Mouse (Mus musculus) cerebellum, adult (tissue): Measurements from ENCODE around the gene Gm37419.
A peak's percentile ranks its signal among the peaks of the same experiment; 100 is the strongest.

Source experiments
- ATAC-seq: cut with Nextera tagmentation; 2 replicates; pipeline ENCODE4 v1.9.2; 2017; ENCODE audit warnings: mild to moderate bottlenecking, moderate library complexity, mixed read lengths; ENCODE audit not compliant: insufficient number of reproducible peaks, low FRiP score, low TSS enrichment

Gm37419 gene

DNA sequence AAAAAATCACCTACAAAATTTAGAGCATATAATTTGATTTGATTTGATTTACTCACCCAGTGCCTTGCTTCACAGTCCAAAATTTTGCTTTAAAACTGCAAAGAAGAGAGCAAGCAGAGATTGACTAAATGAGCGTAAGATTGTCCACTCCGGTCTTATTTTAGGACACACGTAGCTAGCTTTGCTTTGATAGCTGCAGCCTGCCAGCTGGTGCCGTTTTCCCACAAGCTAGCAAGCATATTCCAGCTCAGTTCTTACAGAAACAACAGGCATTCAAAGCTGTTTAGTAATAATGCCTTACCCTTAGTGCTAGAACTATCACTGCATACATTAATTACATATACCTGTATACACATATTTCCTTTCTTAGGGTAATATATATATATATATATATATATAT, 9.8 kb upstream of the Gm37419 start:
- no peak for ATAC-seq

DNA sequence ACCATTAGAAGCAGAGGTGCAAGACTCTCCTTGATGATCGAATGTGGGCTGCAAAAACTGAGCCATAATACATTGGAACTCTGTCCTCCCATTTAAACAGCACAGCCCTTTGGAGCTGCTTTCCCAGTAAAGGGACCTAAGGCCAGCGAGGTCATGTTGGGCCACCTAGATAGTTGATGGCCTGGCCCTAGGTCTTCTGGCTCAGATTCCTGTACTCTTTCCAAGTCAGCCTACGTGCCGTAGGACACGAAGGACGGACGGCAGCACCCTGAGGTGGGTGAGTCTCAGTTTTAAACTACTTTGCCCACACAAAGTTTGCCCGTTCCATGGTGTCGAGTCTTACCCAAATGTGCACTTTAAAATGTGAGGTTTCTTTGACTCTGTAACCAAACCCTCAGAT, 8.8 kb upstream of the Gm37419 start:
- ATAC-seq = no peak

- ATAC-seq = no peak
Measured at GRCm38 (mm10) chr16:23980201-23980870, 7.9 kb upstream of the Gm37419 start.

- no peak for ATAC-seq
Measured at GRCm38 (mm10) chr16:23980991-23981720, 7.1 kb upstream of the Gm37419 start.

- ATAC-seq = peak; percentile 67
Measured at GRCm38 (mm10) chr16:23981925-23982851, 6.1 kb upstream of the Gm37419 start.

DNA sequence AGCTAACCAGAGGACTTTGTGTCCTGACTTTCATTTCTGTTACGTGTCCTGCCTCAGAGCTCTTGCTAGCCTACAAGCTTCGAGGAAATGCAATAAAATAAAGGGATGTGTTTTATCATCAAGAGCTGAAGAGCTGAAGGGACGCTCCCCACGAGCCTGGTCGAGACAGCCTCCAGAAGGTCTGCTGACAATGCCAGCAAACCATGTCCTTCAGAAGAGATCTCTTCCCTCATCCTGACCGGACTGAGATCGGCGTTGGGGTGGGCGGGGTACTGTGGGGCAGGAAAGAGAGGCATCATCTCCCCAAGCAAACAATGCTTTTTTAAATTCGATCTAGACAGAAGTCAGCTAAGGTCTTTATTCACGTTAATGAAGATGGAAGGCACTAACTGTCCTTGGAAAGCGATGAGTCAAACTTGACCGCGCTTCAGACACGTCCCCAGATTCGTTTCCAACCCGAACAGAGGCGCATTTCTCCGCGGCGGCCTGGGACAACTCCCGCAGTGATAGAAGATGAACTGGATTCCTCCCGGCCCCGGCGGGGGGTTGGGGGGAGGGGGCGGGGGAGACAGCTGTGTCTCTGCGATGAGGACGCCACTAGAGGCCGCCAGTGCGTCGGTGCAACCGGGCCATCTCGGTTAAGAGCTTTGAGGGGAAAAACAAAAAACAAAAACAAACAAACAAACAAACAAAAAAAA, 5.2 kb upstream of the Gm37419 start:
- no peak for ATAC-seq

GRCm38 (mm10) chr16:23984183-23984582, 4.1 kb upstream of the Gm37419 start:
- ATAC-seq = peak; percentile 38

DNA sequence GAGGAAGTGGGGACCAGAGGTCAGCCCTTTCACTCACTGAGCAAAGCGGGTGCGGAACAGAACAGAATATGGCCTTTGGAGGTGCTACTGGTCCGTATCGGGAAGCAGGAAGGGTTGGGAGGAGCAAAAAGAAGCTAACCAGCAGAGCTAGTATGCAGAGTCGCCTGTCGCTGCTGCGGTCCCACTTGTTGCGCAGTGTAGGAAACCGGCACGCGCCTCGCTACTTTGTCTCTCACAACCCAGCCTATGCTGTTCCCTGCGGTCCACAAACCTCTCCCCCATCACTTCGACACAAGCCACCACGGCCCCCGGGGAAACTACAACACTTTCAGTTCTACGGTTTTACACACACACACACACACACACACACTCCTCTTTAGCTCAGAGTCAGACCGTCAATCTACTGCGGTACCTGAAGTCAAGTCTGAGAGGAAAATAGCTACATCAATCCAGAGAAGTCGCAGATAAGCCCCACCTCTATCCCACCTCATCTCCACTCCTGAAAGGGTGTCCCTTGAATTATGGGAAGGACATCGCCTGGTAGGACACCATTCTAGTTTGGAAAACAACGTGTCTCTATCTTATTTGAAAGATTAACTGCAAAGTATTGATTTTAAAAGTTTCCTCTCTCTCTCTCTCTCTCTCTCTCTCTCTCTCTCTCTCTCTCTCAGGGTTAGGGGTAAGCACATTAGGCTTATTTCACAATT, 3.4 kb upstream of the Gm37419 start:
- ATAC-seq = no peak

DNA sequence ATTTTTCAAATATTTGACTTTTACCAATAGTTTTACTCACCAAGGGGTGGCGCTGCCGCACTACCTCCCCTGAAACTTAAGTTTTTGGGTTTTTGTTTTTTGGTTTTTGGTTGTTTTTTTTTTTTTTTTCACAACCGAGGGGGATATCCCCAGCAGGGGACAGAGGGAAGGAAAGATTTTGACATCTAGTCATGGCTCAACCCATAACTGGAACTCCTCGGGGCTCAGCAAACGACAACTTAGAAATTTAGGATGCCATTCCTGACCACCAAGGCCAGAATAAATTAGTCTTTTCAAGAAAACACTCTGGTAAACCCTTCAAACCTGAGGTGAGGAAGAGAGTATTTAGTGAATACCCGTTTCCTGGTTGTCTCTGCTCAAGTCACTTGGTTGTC, 2.8 kb upstream of the Gm37419 start:
- ATAC-seq = no peak

- ATAC-seq = no peak
Measured at GRCm38 (mm10) chr16:23986176-23986575, 2.1 kb upstream of the Gm37419 start.

DNA sequence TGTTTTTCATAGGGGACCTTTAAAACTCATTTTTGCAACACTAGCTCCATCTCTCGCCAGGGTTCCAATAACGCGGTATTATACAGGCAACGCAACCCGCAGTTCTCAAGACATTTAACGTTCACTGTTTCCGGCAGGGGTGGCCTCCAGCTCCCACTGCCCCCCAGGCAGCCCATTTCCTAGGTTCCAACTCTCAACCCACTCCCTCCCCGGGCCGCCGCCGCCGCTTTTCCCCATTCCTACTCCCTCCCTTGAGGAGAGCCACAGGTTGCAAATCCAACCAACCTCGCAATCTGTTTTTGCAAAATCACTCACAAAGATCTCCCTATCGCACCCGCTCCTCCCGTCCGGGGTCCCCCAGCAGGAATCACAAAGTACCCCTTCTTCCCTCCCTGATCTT, 1.4 kb upstream of the Gm37419 start:
- ATAC-seq = no peak

- no peak for ATAC-seq
Measured at GRCm38 (mm10) chr16:23987341-23988156, 733 bp upstream of the Gm37419 start.

- no peak for ATAC-seq
Measured at GRCm38 (mm10) chr16:23988157-23988465, 171 bp upstream of the Gm37419 start.

DNA sequence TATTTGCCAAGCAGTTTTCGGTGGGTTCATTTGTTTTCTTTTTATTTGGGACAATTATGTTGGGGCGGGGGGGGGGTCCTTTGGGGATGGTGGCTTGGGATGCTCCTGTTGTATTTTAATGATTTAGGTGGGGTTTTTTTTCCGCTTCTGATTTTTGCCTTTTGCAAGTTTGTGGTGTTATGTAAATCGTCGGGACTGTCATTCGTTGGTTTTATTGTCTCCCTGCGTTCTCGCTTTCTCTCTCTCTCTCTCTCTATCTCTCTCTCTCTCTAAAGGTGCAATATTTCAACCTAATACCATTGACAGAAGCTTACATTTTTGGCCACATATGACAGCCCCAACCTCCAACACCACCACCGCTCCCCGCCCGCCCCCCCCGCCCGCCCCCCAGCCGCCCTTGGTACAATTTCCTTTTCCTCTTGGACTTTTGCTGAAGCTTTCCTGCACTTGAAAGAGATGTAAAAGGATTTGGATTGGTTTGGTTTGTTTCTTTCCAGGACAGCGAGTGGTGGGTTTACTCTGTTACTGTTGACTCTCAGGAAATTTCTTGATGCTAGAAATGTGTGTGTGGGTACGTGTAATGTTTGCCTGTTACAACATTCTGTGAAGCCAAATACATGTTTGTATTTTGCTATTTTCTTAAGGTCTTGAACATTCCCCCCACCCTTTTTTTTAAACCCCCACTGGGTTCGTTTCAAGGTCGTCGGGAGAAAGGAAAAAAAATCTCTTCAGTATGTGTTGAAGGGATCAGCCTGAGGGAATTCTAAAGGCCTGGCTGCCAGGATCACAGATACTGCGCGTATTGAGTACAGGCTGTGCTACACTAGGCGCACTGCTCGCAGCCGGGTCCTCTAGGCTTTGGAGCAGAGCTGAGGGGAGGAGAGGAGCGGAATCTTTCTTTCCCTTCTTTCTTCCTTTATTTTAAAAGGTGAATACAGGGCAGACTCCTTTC, 1.2 kb downstream of the Gm37419 start:
- no peak; the same call in 1 of the 2 replicates for ATAC-seq

GRCm38 (mm10) chr16:23990161-23990970, 2.1 kb downstream of the Gm37419 start:
- no peak for ATAC-seq

- no peak for ATAC-seq
Measured at GRCm38 (mm10) chr16:23991170-23991569, 2.9 kb downstream of the Gm37419 start.

GRCm38 (mm10) chr16:23991846-23992580, 3.7 kb downstream of the Gm37419 start:
- no peak for ATAC-seq
